ENCODE assay signal across 8 mouse cellular contexts in genomic region chr2:36214023-36214422, GRCm38 (mm10). TPM values are rescaled to one million over a fixed set of nuclear protein-coding genes. Genes with fewer than 3 reads are reported as not detected.
DNase-seq lines count a peak whose midpoint lies in the region; ATAC-seq and TF ChIP-seq lines count a peak whose summit lies in the region.

No protein-coding gene starts in this region.

- no peaks in the 10 kb centered on the region for H3K9me3 ChIP-seq in embryonic facial prominence, embryonic 15.5 days (replicated peaks)
- no peaks in the 10 kb centered on the region for H3K9me3 ChIP-seq in heart, embryonic 10.5 days
- H3K9me3 ChIP-seq in kidney, embryonic 14.5 days (ENCODE audit: control insufficient read depth, low read length), result no peaks in the 10 kb centered on the region
- H3K9me3 ChIP-seq in limb, embryonic 14.5 days (ENCODE audit: control insufficient read depth, low read length), result no peaks in the 10 kb centered on the region

- H3K4me3 ChIP-seq in bone marrow, adult 2 months (replicated peaks; ENCODE audit: control insufficient read depth, low read depth, low read length), result no peak overlapping the region
- H3K4me3 ChIP-seq in embryonic facial prominence, embryonic 15.5 days (replicated peaks), result no peak overlapping the region
- H3K4me3 ChIP-seq in heart, embryonic 10.5 days, result peak overlapping the region; percentile 34; the same call in 1 of the 2 replicates
- H3K4me3 ChIP-seq in kidney, embryonic 14.5 days (ENCODE audit: low read length), result no peak overlapping the region
- no peak overlapping the region for H3K4me3 ChIP-seq in limb, embryonic 14.5 days (replicated peaks; ENCODE audit: low read length)

- H3K4me1 ChIP-seq in bone marrow, adult 2 months (ENCODE audit: control insufficient read depth, insufficient read depth, low read length), result no peaks in the 10 kb centered on the region; the same call in 1 of the 2 replicates
- peaks cover 54% of the 10 kb centered on the region for H3K4me1 ChIP-seq in embryonic facial prominence, embryonic 15.5 days
- H3K4me1 ChIP-seq in heart, embryonic 10.5 days, result peaks cover 55% of the 10 kb centered on the region
- peaks cover 23% of the 10 kb centered on the region for H3K4me1 ChIP-seq in kidney, embryonic 14.5 days (ENCODE audit: control insufficient read depth, insufficient read depth, low read length)
- peaks cover 27% of the 10 kb centered on the region for H3K4me1 ChIP-seq in limb, embryonic 14.5 days (ENCODE audit: control insufficient read depth, insufficient read depth, low read length)

- no peak overlapping the region for H3K27ac ChIP-seq in bone marrow, adult 2 months (ENCODE audit: control insufficient read depth, insufficient read depth, low read depth, low read length, poor library complexity)
- no peak overlapping the region for H3K27ac ChIP-seq in embryonic facial prominence, embryonic 15.5 days (replicated peaks)
- 0 out of 2 replicates have a peak overlapping the region, but pooled peaks have one; percentile 25 for H3K27ac ChIP-seq in heart, embryonic 10.5 days
- H3K27ac ChIP-seq in kidney, embryonic 14.5 days (ENCODE audit: low read depth, low read length), result no peak overlapping the region
- H3K27ac ChIP-seq in limb, embryonic 14.5 days (replicated peaks; ENCODE audit: low read depth, low read length), result no peak overlapping the region

- H3K9ac ChIP-seq in embryonic facial prominence, embryonic 15.5 days, result no peak overlapping the region
- peak overlapping the region; percentile 28; the same call in 1 of the 2 replicates for H3K9ac ChIP-seq in kidney, embryonic 14.5 days (ENCODE audit: low read depth, low read length)
- no peak overlapping the region for H3K9ac ChIP-seq in limb, embryonic 14.5 days (ENCODE audit: low read depth, low read length, severe bottlenecking)

- H3K36me3 ChIP-seq in embryonic facial prominence, embryonic 15.5 days, result no peaks in the 10 kb centered on the region
- H3K36me3 ChIP-seq in heart, embryonic 10.5 days, result no peaks in the 10 kb centered on the region
- no peaks in the 10 kb centered on the region for H3K36me3 ChIP-seq in kidney, embryonic 14.5 days (ENCODE audit: control insufficient read depth, insufficient read depth, low read length)
- no peaks in the 10 kb centered on the region for H3K36me3 ChIP-seq in limb, embryonic 14.5 days (ENCODE audit: control insufficient read depth, insufficient read depth, low read length)

- 9% methylated on average over 8 of the region's 8 CpGs for WGBS in bone marrow, adult 2 months
- 5% methylated on average over 8 of the region's 8 CpGs for WGBS in embryonic facial prominence, embryonic 15.5 days
- WGBS in heart, embryonic 10.5 days, result 7% methylated on average over 8 of the region's 8 CpGs
- WGBS in kidney, embryonic 14.5 days, result 8% methylated on average over 8 of the region's 8 CpGs
- 7% methylated on average over 8 of the region's 8 CpGs for WGBS in limb, embryonic 14.5 days

- ATAC-seq in embryonic facial prominence, embryonic 15.5 days (ENCODE audit: insufficient number of reproducible peaks, low FRiP score, low TSS enrichment, low read depth), result 0 out of 2 replicates have a peak, but pooled peaks have one; percentile 44
- peak; percentile 69; the same call in 1 of the 2 replicates for ATAC-seq in kidney, embryonic 14.5 days (ENCODE audit: low FRiP score, low TSS enrichment)
- peak; percentile 81 for ATAC-seq in limb, embryonic 14.5 days (ENCODE audit: low FRiP score, low read depth)

- peak; percentile 95 for TF ChIP-seq CTCF in bone marrow, adult 2 months (IDR thresholded peaks at IDR 0.05; ENCODE audit: control insufficient read depth, insufficient read depth, low read length)

- TF ChIP-seq POLR2A in bone marrow, adult 2 months (IDR thresholded peaks at IDR 0.05; ENCODE audit: borderline replicate concordance, control insufficient read depth, low read depth, low read length), result no peak
- no peak for TF ChIP-seq POLR2A in limb, embryonic 14.5 days (IDR thresholded peaks at IDR 0.05; ENCODE audit: borderline replicate concordance, extremely low read depth, insufficient read depth, insufficient read length)

- peaks cover 42% of the 10 kb centered on the region for H3K27me3 ChIP-seq in embryonic facial prominence, embryonic 15.5 days
- H3K27me3 ChIP-seq in heart, embryonic 10.5 days (ENCODE audit: insufficient read depth, poor library complexity, severe bottlenecking), result peaks cover 41% of the 10 kb centered on the region
- peaks cover 12% of the 10 kb centered on the region for H3K27me3 ChIP-seq in kidney, embryonic 14.5 days (ENCODE audit: control insufficient read depth, insufficient read depth, low read length)
- peaks cover 9% of the 10 kb centered on the region for H3K27me3 ChIP-seq in limb, embryonic 14.5 days (ENCODE audit: control insufficient read depth, insufficient read depth, low read length)

- DNase-seq in B cell, adult 2 months, result peak; percentile 82 to 83
- peak; percentile 94 for DNase-seq in heart, embryonic 10.5 days (ENCODE audit: low spot score)
- peak; percentile 87 for DNase-seq in limb, embryonic 14.5 days (ENCODE audit: low spot score)
- DNase-seq in monocyte, adult 2 months (ENCODE audit: low read depth in 1 of 2, low spot score in 2 of 2), result peak; percentile 44 to 67
- peak; percentile 58 to 75 for DNase-seq in spleen, postnatal 14 days (ENCODE audit: low spot score in 2 of 2)

- H3K4me2 ChIP-seq in embryonic facial prominence, embryonic 15.5 days (replicated peaks), result peak overlapping the region; percentile 27; the same call in 1 of the 2 replicates
- peak overlapping the region; percentile 22 for H3K4me2 ChIP-seq in kidney, embryonic 14.5 days (replicated peaks; ENCODE audit: low read depth, low read length)
- no peak overlapping the region for H3K4me2 ChIP-seq in limb, embryonic 14.5 days (replicated peaks; ENCODE audit: low read depth, low read length, severe bottlenecking)

RNA-seq across cellular contexts. Expression of gene Ptgs1, which starts 16.2 kb away (rescaled TPM):
- 33.4 and 88.0 TPM in 2 replicates for polyA plus RNA-seq in bone marrow, adult 2 months (2011; ENCODE audit: insufficient read depth, insufficient read length, low replicate concordance, missing spikeins)
- polyA plus RNA-seq in embryonic facial prominence, embryonic 15.5 days (2015; fragmentation: Nextera tagmentation; extraction: Ambion mirVana), result 14.9 and 15.4 TPM in 2 replicates
- polyA plus RNA-seq in heart, embryonic 10.5 days (2016; fragmentation: Nextera tagmentation; extraction: Ambion mirVana), result 12.2 and 16.4 TPM in 2 replicates
- polyA plus RNA-seq in kidney, embryonic 14.5 days (2014; fragmentation: Nextera tagmentation; extraction: Ambion mirVana), result 16.4 and 24.6 TPM in 2 replicates
- 10.7 and 11.9 TPM in 2 replicates for polyA plus RNA-seq in limb, embryonic 14.5 days (2012; rRNA removed)
- 14.4 and 15.0 TPM in 2 replicates for polyA plus RNA-seq in limb, embryonic 14.5 days (2014; fragmentation: Nextera tagmentation; extraction: Ambion mirVana)
